Mouse (Mus musculus) gastrocnemius, adult 18-20 months (tissue): Measurements from ENCODE around the gene C530008M17Rik. TPM values are rescaled to one million over a fixed set of nuclear protein-coding genes. Genes with fewer than 3 reads are reported as not detected.
A peak's percentile ranks its signal among the peaks of the same experiment; 100 is the strongest.

Source experiments
- DNase-seq: peaks from one replicate; pipeline ENCODE4 v3.0.0; 2021; ENCODE audit warnings: low spot score
- long read RNA-seq, 2 experiments: library from polyadenylated mRNA; stranded (forward); transcript quantifications; one replicate each; pipeline ENCODE4 v2.0.0; 2021
- total RNA-seq, 2 experiments: library from RNA; stranded (reverse); gene quantifications; 2 replicates each; pipeline ENCODE4 v1.2.3; 2021

The C530008M17Rik gene
- total RNA-seq: 1 to 10 TPM; 2.8 TPM
- long read RNA-seq, experiment 1: 0 reads
- long read RNA-seq, experiment 2, partial matches to known transcripts: 0 of 2 reads
- long read RNA-seq, experiment 2, other reads (novel, unspliced or antisense): 2 of 2 reads

- no peak for DNase-seq
Observed at GRCm38 (mm10) chr5:76656212-76656611, at the start of gene C530008M17Rik. Gene C530008M17Rik, plus strand, starts transcription at chr5:76656512.

DNA sequence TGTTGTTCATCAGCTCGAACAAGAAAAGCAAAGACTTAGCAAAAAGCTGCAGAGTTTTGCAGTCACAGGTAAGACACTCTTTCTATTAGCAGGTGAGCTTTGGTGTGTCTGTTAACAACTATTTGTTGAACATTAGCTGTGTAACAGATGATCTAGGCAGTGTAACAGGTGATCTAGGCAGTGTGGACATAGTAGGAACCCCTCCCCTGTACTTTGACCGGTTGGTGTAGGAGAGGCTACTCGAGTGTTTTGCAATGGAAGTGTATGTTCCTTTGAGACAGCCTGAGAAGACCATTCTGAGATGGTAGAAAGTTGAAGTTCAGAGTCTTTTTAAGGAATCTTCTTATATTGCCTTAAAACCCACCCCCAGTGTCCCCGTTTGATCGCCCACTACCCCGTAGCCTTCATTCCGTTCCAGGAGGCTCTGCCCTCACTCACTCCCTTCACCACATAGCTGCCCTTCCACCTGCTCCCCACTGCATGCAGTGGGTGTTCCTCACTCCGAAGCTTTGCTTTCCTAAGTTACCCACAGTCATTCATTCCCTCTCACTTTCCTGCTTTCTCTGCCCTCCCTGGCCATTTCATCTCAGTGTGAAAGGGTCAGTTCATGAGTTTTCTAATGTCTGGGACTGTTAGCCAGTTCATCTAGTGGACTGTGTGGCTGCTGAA is 46.5 kb upstream of the C530008M17Rik start:
- no peak for DNase-seq

DNA sequence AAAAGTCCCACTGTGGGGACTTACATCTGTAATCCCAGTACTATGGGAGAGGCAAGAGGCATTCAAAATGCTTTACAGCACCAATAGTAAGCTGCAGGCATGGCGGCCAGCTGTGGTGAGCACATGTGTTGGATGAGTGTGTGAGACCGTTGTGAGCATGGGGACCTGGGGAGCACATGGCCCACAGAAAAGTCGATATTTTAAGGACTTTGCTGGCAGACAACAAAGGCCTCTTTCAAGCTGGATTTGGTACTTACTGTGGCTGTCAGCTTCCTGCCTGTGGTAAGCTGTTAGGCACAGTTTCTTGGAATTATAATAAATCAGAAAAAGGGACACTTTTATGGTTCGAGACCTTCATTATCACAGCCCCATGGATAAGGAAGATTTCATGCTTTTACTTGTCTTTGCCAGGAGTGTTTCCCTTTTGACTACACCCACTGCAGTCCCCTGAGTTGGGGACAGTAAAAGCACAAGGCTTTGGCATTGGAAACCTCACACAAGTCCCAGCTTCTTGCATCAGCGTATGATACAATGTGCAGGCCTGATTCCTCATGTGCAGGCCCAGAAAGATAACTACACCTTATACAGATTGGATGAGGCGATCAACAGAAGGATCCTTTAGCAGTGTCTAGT is 43.3 kb upstream of the C530008M17Rik start:
- no peak for DNase-seq

DNA sequence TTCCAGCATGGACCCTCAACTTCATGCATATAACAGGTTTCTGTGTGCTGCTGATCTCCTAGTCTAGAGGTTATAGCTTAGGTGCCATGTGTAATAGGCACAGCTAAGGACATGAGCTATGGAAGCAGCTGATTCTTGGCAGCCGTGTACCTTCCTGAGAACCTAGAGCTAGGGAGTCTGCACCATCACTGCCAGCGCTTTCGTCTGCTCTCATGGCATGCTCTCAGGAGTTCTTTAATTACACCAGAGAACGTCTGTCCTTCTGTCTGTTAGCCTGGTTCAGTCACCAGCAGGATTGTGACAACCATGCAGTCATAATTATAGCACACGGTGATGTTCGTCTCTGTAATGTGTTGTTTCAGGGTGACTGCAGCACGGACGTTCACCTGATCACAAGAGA is 41.0 kb upstream of the C530008M17Rik start:
- no peak for DNase-seq

- no peak for DNase-seq
Observed at GRCm38 (mm10) chr5:76616196-76616747, 40.0 kb upstream of the C530008M17Rik start.

DNA sequence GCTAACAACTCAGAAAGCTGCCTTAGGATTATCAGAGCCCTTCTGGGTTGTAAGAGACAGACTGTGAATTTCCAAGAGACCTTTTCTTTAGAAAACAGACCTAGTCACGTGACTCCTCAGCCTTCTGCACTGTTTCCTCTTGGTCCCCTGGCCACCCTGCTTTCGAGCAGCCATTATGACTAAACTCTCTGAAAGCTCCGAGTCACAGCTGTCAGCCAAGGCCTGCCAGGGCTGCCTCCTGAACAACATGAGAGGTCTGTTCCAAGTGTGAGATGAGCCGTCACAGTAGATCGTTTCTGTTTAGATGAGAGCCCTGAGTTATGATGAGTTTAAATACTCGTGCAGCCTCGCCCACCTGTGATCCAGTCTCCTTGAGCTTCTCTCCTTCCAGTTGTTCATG is 37.6 kb upstream of the C530008M17Rik start:
- DNase-seq: no peak

DNA sequence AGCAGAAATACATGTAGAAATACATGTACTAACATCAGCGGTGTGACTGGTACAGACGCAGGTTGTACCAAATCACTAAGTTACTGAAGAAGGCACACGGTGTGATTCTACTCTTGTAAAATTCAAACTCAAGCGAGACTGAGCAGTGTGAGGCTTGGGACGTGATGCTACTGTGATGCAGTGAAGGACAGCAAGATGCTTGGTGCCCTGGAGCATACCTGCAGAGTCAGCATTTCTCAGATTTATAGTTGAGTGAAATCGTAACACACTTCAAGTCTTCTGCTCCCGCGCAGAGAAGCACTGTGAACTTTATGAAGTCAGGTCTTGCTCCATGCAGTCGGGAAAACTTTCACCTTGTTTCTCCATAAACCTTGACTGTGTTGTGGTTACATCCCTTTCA is 32.6 kb upstream of the C530008M17Rik start:
- DNase-seq: no peak

DNA sequence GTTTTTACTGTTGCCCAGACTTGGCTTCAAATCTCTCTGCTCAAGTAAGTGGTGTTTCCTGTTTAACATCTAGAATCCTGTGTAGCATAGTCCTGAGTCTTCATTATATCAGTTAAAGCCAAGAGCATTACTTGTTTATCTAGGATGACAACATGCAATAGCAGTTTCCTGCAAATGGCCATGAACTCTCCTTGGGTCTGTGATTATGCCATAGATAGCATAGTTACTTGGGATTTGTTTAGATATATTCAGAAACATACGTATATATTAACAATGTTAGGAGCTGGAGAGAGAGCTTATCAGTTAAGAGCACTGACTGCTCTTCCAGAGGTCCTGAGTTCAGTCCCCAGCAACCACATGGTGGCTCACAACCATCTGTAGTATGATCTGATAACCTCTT is 28.5 kb upstream of the C530008M17Rik start:
- DNase-seq: no peak

- DNase-seq: no peak
Observed at GRCm38 (mm10) chr5:76634012-76634411, 22.3 kb upstream of the C530008M17Rik start.

GRCm38 (mm10) chr5:76635592-76635991 is 20.7 kb upstream of the C530008M17Rik start:
- no peak for DNase-seq

DNA sequence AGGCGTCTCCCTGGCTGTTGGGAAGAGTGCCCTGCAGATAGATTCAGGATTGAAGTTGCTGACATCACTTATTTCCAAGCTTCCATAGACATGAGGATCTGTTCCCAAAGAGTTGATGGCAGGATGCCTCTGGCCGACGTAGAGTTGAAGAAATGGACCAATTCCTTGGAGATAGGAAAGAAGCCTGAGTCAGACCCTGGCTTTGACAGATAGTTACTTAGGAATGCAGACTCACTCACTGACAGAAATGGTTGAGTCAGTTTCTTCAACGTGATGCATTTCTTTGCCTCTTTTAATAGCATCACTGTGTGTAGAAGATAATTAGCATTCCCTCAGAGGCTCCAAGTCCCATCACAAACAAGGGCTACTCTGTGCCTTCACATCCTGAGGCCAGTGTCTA is 14.2 kb upstream of the C530008M17Rik start:
- no peak for DNase-seq

- DNase-seq: no peak
Observed at GRCm38 (mm10) chr5:76644234-76644633, 12.1 kb upstream of the C530008M17Rik start.

DNA sequence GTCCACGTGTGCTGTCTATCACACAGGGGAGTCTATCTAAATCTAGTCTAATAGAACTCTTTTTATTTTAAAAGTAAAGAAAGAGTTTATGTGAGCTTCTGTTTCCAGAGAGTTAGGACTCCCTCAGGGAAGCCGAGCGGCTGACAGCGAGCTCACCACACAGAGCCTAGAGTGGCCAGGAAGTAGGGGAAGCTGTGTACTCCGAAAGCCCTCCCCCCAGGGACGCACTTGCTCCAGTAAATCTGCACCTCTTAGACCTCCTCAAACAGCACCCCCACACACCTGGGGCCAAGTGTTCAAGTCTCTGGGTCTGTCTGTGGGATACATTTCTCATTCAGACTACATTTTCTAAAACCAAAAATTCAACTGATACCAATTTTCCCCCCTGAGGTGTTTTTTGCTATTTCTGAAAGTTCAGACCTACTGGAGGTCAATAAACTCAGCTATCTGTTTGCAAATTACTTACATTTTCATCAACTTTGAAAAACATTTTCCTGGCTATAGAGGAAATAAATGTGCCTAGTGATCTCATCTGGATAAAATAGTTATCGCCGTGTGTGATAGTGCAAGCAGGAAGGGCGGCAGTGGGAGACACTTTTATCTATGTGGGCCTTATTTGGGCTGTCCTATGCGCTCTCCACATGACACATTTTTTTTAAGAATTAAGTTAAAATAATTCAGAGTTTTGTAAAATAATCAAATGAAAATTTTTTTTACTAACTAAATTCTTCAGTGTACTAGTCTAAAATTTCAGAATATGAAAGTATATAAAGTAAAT is 11.0 kb upstream of the C530008M17Rik start:
- no peak for DNase-seq

GRCm38 (mm10) chr5:76649897-76650296 is 6.4 kb upstream of the C530008M17Rik start:
- no peak for DNase-seq

DNA sequence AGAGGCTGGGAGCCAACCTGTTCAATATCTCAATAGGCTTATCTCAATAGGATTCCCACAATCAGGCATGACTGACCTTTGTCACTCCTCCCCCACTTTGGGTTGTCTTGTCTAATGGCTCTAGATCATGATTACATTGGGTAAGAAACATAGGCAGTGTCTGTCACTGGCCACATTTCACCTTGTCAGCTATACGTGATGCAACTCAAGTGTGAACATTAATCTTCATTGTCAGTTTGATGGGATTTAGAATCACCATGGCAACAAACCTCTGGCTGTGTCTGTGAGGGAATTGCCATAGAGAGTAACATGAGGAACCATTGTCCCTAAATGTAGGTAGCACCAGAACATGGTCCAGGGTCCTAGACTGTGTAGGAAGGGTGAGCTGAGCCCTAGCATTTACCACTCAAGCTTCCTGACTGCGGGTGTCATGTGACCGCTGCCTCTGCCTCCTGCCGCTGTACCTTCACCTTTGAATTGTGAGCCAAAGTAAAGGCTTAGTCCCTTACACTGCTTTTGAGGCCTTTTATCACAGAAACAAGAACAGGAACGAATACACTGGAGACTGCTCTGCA is 5.1 kb upstream of the C530008M17Rik start:
- no peak for DNase-seq

GRCm38 (mm10) chr5:76657245-76658083 is 1.2 kb downstream of the C530008M17Rik start:
- DNase-seq: peak; percentile 12

GRCm38 (mm10) chr5:76658084-76658934 is 2.0 kb downstream of the C530008M17Rik start:
- DNase-seq: no peak

DNA sequence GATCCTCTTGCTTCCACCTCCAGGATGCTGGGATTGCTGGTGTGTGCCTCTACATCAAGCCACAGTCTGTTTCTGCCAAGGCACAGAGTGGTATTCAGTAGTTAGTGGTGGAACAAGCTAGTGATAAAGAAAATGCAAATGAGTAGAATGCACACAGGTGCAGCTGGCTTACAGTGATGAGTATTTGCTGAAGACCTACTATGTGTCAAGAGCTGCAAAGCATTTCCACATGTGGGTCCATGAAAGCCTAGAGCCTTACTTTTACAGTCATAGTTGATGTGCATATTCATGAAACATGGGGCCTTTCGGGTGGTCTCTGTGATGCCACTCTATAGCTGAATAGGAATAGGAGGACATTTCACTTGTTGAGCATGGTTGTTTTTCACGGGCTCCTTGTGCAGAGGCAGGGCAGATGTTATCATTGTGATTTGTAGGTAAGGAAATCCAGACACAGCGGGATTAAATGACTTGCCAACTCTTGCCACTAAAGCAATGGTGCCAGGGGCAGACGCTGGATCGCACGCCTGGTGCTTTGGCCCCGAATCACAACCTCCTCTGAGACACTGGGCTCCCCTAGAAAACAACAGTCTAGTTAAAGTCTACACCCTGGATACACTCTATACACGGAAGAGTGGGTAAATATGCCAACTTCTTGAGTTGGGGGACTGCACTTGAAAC is 3.8 kb downstream of the C530008M17Rik start:
- no peak for DNase-seq

- DNase-seq: no peak
Observed at GRCm38 (mm10) chr5:76661310-76661709, 5.0 kb downstream of the C530008M17Rik start.
